Mouse (Mus musculus): ENCODE results near the gene Fau.
A peak's percentile ranks its signal among the peaks of the same experiment; 100 is the strongest.

The Fau gene

GRCm38 (mm10) chr19:6076564-6077393 lies 19.1 kb downstream of the Fau start, which contains the start of gene Vps51:
Gene Vps51, minus strand, starts transcription at chr19:6077231.
- peak; percentile 88 for DNase-seq

- no peak for DNase-seq
Measured at GRCm38 (mm10) chr19:6079983-6080480, 22.4 kb downstream of the Fau start, which contains the start of gene Tmem262. Gene Tmem262, plus strand, starts transcription at chr19:6080033.

- DNase-seq: no peak
Measured at GRCm38 (mm10) chr19:6082156-6082555, 24.5 kb downstream of the Fau start, which contains the start of gene Gm28374. Gene Gm28374, minus strand, starts transcription at chr19:6082256.

- DNase-seq: peak; percentile 94
Measured at GRCm38 (mm10) chr19:6084478-6085248, 27.0 kb downstream of the Fau start, which contains the start of the genes Zfpl1 and Cdca5. Gene Zfpl1, minus strand, starts transcription at chr19:6084956. Gene Cdca5, plus strand, starts transcription at chr19:6084983.

- DNase-seq: peak; percentile 70
Measured at GRCm38 (mm10) chr19:6085417-6085879, 27.8 kb downstream of the Fau start.

- DNase-seq: no peak
Measured at GRCm38 (mm10) chr19:6088841-6089240, 31.2 kb downstream of the Fau start.

GRCm38 (mm10) chr19:6094119-6094518 lies 36.5 kb downstream of the Fau start, which contains the start of gene AC131692.1:
Gene AC131692.1, plus strand, starts transcription at chr19:6094419.
- no peak for DNase-seq

GRCm38 (mm10) chr19:6097847-6098246 lies 40.2 kb downstream of the Fau start:
- DNase-seq: no peak

- no peak for DNase-seq
Measured at GRCm38 (mm10) chr19:6101186-6101585, 43.5 kb downstream of the Fau start.

- DNase-seq: no peak
Measured at GRCm38 (mm10) chr19:6102169-6102853, 44.7 kb downstream of the Fau start.

GRCm38 (mm10) chr19:6104476-6104875 lies 46.8 kb downstream of the Fau start:
- no peak for DNase-seq

GRCm38 (mm10) chr19:6105586-6105985 lies 47.9 kb downstream of the Fau start, which contains the start of gene Naaladl1:
Gene Naaladl1, plus strand, starts transcription at chr19:6105782.
- DNase-seq: no peak

Measured in thymus, postnatal 25 days (tissue).